Mouse (Mus musculus) MEL (cell line): ENCODE measurements around the gene Adipor2. TPM values are rescaled to one million over a fixed set of nuclear protein-coding genes. Genes with fewer than 3 reads are reported as not detected.

Source experiments
- DNase-seq: peaks from one replicate; pipeline ENCODE4 v3.0.0; 2011; ENCODE audit warnings: low read depth, low spot score
- H3K27ac ChIP-seq: 2 replicates; pipeline ENCODE4 v1.5.1; 2012; ENCODE audit warnings: low read depth, mild to moderate bottlenecking, control low read depth, low read length, moderate library complexity; ENCODE audit not compliant: control insufficient read depth
- H3K27me3 ChIP-seq, 2 experiments: fragments of 150-350 bp in 1 of 2; sonication (generic) in 1 of 2; 2 replicates each; pipeline ENCODE4 v1.6.1; 2012; ENCODE audit warnings: low read length in 2 of 2, mild to moderate bottlenecking in 2 of 2, improper control_type of control experiment in 1 of 2, moderate library complexity in 1 of 2; ENCODE audit not compliant: insufficient read depth in 2 of 2, control insufficient read depth in 1 of 2
- H3K36me3 ChIP-seq, 2 experiments: 2 replicates each; pipeline ENCODE4 v1.6.1; 2012 to 2014; ENCODE audit warnings: low read length in 2 of 2, improper control_type of control experiment in 1 of 2, inconsistent platforms in 1 of 2, mild to moderate bottlenecking in 1 of 2; ENCODE audit not compliant: insufficient read depth in 2 of 2, control insufficient read depth in 1 of 2
- H3K4me1 ChIP-seq, 2 experiments: fragments of 150-350 bp in 1 of 2; sonication (generic) in 1 of 2; 2 replicates each; pipeline ENCODE4 v1.6.1; 2012; ENCODE audit warnings: low read length in 2 of 2, improper control_type of control experiment in 1 of 2, mild to moderate bottlenecking in 1 of 2; ENCODE audit not compliant: insufficient read depth in 2 of 2, control insufficient read depth in 1 of 2
- H3K4me3 ChIP-seq, 2 experiments: fragments of 150-350 bp in 1 of 2; sonication (generic) in 1 of 2; 2 replicates each; pipeline ENCODE4 v1.5.1; 2012; ENCODE audit warnings: low read depth in 2 of 2, low read length in 2 of 2, mild to moderate bottlenecking in 2 of 2, moderate library complexity in 2 of 2, control low read depth in 1 of 2, improper control_type of control experiment in 1 of 2; ENCODE audit not compliant: control insufficient read depth in 1 of 2, insufficient read depth in 1 of 2
- H3K79me2 ChIP-seq: 2 replicates; pipeline ENCODE4 v1.6.1; 2012; ENCODE audit warnings: mild to moderate bottlenecking, low read length, moderate library complexity; ENCODE audit not compliant: control insufficient read depth, poor library complexity, insufficient read depth
- H3K9ac ChIP-seq: 2 replicates; pipeline ENCODE4 v1.6.1; 2012; ENCODE audit warnings: low read depth, mild to moderate bottlenecking, control low read depth, low read length, moderate library complexity; ENCODE audit not compliant: control insufficient read depth, poor library complexity, severe bottlenecking
- H3K9me3 ChIP-seq: fragments of 150-350 bp; sonication (generic); replicated peaks from 2 replicates; pipeline ENCODE4 v1.6.1; 2012; ENCODE audit warnings: mild to moderate bottlenecking, low read length, improper control_type of control experiment, moderate library complexity; ENCODE audit not compliant: insufficient read depth
- CTCF ChIP-seq, 3 experiments: IDR thresholded peaks in 2 of 3; conservative IDR thresholded peaks in 1 of 3; 2 replicates each; pipeline ENCODE4 v1.5.1; 2011 to 2012; ENCODE audit warnings: low read length in 3 of 3, low read depth in 2 of 3, mild to moderate bottlenecking in 2 of 3, improper control_type of control experiment in 1 of 3, inconsistent platforms in 1 of 3, mixed read lengths in 1 of 3, moderate library complexity in 1 of 3; ENCODE audit not compliant: control insufficient read depth in 1 of 3, insufficient read depth in 1 of 3, poor library complexity in 1 of 3, severe bottlenecking in 1 of 3
- GABPA ChIP-seq: IDR thresholded peaks from 2 replicates; pipeline ENCODE4 v1.6.1; 2012; ENCODE audit warnings: low read depth, mild to moderate bottlenecking, inconsistent platforms, low read length, improper control_type of control experiment, moderate library complexity
- GATA1 ChIP-seq: IDR thresholded peaks from 2 replicates; pipeline ENCODE4 v1.6.1; 2011; ENCODE audit warnings: low read depth, low read length, improper control_type of control experiment
- HCFC1 ChIP-seq: IDR thresholded peaks from 2 replicates; pipeline ENCODE4 v1.6.1; 2012; ENCODE audit warnings: low read depth, mild to moderate bottlenecking, inconsistent platforms, low read length, improper control_type of control experiment, moderate library complexity
- JUND ChIP-seq: IDR thresholded peaks from 2 replicates; pipeline ENCODE4 v1.6.1; 2011; ENCODE audit warnings: low read depth, mild to moderate bottlenecking, improper control_type of control experiment, low read length
- KAT2A ChIP-seq: conservative IDR thresholded peaks from 2 replicates; pipeline ENCODE4 v1.6.1; 2012; ENCODE audit warnings: low read depth, low read length, improper control_type of control experiment, inconsistent platforms
- MAFK ChIP-seq: IDR thresholded peaks from 2 replicates; pipeline ENCODE4 v1.6.1; 2011; ENCODE audit warnings: low read depth, mild to moderate bottlenecking, low read length, improper control_type of control experiment, borderline replicate concordance
- MAX ChIP-seq: IDR thresholded peaks from 2 replicates; pipeline ENCODE4 v1.6.1; 2011; ENCODE audit warnings: low read length, improper control_type of control experiment
- MAZ ChIP-seq: IDR thresholded peaks from 2 replicates; pipeline ENCODE4 v1.6.1; 2012; ENCODE audit warnings: low read depth, mild to moderate bottlenecking, inconsistent platforms, low read length, improper control_type of control experiment
- MXI1 ChIP-seq: IDR thresholded peaks from 2 replicates; pipeline ENCODE4 v1.6.1; 2011; ENCODE audit warnings: mild to moderate bottlenecking, low read depth, low read length, improper control_type of control experiment
- MYB ChIP-seq: IDR thresholded peaks from 2 replicates; pipeline ENCODE4 v1.6.1; 2011; ENCODE audit warnings: mild to moderate bottlenecking, low read depth, low read length, improper control_type of control experiment
- NELFE ChIP-seq: IDR thresholded peaks from 2 replicates; pipeline ENCODE4 v1.6.1; 2011; ENCODE audit warnings: low read depth, low read length, improper control_type of control experiment
- NRF1 ChIP-seq: IDR thresholded peaks from 2 replicates; pipeline ENCODE4 v1.6.1; 2014; ENCODE audit warnings: low read depth, mild to moderate bottlenecking, inconsistent platforms, low read length, improper control_type of control experiment, moderate library complexity; ENCODE audit not compliant: poor library complexity, insufficient read depth, severe bottlenecking
- POLR2A ChIP-seq, 2 experiments: IDR thresholded peaks; 2 replicates each; pipeline ENCODE4 v1.6.1; 2011 to 2012; ENCODE audit warnings: low read length in 2 of 2, mild to moderate bottlenecking in 2 of 2, control low read depth in 1 of 2, improper control_type of control experiment in 1 of 2, low read depth in 1 of 2, moderate library complexity in 1 of 2; ENCODE audit not compliant: control insufficient read depth in 1 of 2, insufficient read depth in 1 of 2, poor library complexity in 1 of 2
- POLR2AphosphoS2 ChIP-seq: IDR thresholded peaks from 2 replicates; pipeline ENCODE4 v1.6.1; 2011; ENCODE audit warnings: low read length, improper control_type of control experiment
- RCOR1 ChIP-seq: IDR thresholded peaks from 2 replicates; pipeline ENCODE4 v1.6.1; 2012; ENCODE audit warnings: low read depth, mild to moderate bottlenecking, inconsistent platforms, low read length, improper control_type of control experiment
- SIN3A ChIP-seq: IDR thresholded peaks from 2 replicates; pipeline ENCODE4 v1.6.1; 2012; ENCODE audit warnings: low read length, improper control_type of control experiment, inconsistent platforms
- SMC3 ChIP-seq: IDR thresholded peaks from 2 replicates; pipeline ENCODE4 v1.6.1; 2011; ENCODE audit warnings: low read depth, low read length, improper control_type of control experiment
- USF2 ChIP-seq, 2 experiments: IDR thresholded peaks; 2 replicates each; pipeline ENCODE4 v1.6.1; 2011 to 2012; ENCODE audit warnings: improper control_type of control experiment in 2 of 2, low read length in 2 of 2, borderline replicate concordance in 1 of 2, inconsistent platforms in 1 of 2, low read depth in 1 of 2, mild to moderate bottlenecking in 1 of 2; ENCODE audit not compliant: insufficient read depth in 1 of 2
- ZC3H11A ChIP-seq: IDR thresholded peaks from 2 replicates; pipeline ENCODE4 v1.6.1; 2012; ENCODE audit warnings: low read depth, mild to moderate bottlenecking, inconsistent platforms, low read length, improper control_type of control experiment
- ZKSCAN1 ChIP-seq: IDR thresholded peaks from 2 replicates; pipeline ENCODE4 v1.6.1; 2012; ENCODE audit warnings: low read depth, mild to moderate bottlenecking, inconsistent platforms, low read length, improper control_type of control experiment, moderate library complexity
- ZMIZ1 ChIP-seq: IDR thresholded peaks from 2 replicates; pipeline ENCODE4 v1.6.1; 2012; ENCODE audit warnings: low read depth, mild to moderate bottlenecking, inconsistent platforms, low read length, improper control_type of control experiment, moderate library complexity
- polyA plus RNA-seq, 2 experiments: library from polyadenylated mRNA; stranded (reverse) in 1 of 2; unstranded in 1 of 2; fragments of >175 nt in 1 of 2; fragments of >200 nt in 1 of 2; gene quantifications; 2 replicates each; pipeline versions ENCODE4 v1.2.1 to v1.2.4; 2012; ENCODE audit warnings: low replicate concordance in 2 of 2, low read depth in 1 of 2; ENCODE audit not compliant: insufficient read length in 2 of 2, insufficient read depth in 1 of 2, missing spikeins in 1 of 2
- total RNA-seq: library from RNA; depleted of rRNA; stranded (reverse); fragments of 300-350 nt; gene quantifications from 2 replicates; pipeline ENCODE4 v1.2.3, GENCODE M21; 2012

Adipor2 gene
- total and polyA plus RNA-seq, 3 experiments: 37.6 to 41.3 TPM; not detected in 1

- H3K9me3 ChIP-seq: no peaks in the 10 kb centered on the region
- no peak overlapping the region for H3K9ac ChIP-seq
- H3K27me3 ChIP-seq: peaks cover 0 to 3% of the 10 kb centered on the region in 2 experiments; a peak in 1 of 4 replicates
- DNase-seq: no peak
- H3K4me1 ChIP-seq: no peaks in the 10 kb centered on the region
- TF ChIP-seq MYB (no peak), MXI1 (no peak), NELFE (no peak)
- no peak overlapping the region for H3K27ac ChIP-seq
- H3K36me3 ChIP-seq: no peaks in the 10 kb centered on the region
- H3K79me2 ChIP-seq: no peaks in the 10 kb centered on the region
- H3K4me3 ChIP-seq: no peak overlapping the region
Measured at GRCm38 (mm10) chr6:119329215-119329714, 88.2 kb downstream of the Adipor2 start.

- no peaks in the 10 kb centered on the region for H3K9me3 ChIP-seq
- H3K4me3 ChIP-seq: no peak overlapping the region
- no peaks in the 10 kb centered on the region for H3K79me2 ChIP-seq
- no peak overlapping the region for H3K27ac ChIP-seq
- H3K4me1 ChIP-seq: no peaks in the 10 kb centered on the region
- H3K27me3 ChIP-seq: peaks cover 0 to 5% of the 10 kb centered on the region in 2 experiments; a peak in 1 of 4 replicates
- TF ChIP-seq SMC3: no peak
- no peak for TF ChIP-seq GATA1
- no peak for TF ChIP-seq SIN3A
- no peak for TF ChIP-seq RCOR1
- no peak for TF ChIP-seq GABPA
- TF ChIP-seq JUND: no peak
- TF ChIP-seq ZMIZ1: no peak
- TF ChIP-seq CTCF (IDR thresholded peaks at IDR 0.05 in 2 of 3, conservative IDR thresholded peaks at IDR 0.05 in 1 of 3; ENCODE audit: control insufficient read depth in 1 of 3, insufficient read depth in 1 of 3, low read depth in 2 of 3, low read length in 3 of 3, poor library complexity in 1 of 3, severe bottlenecking in 1 of 3): no peak
- TF ChIP-seq MAX: no peak
- TF ChIP-seq ZKSCAN1: no peak
- no peak for TF ChIP-seq KAT2A
- no peak for TF ChIP-seq MAFK
- no peak for TF ChIP-seq HCFC1
- TF ChIP-seq NRF1: no peak
- TF ChIP-seq USF2 (IDR thresholded peaks at IDR 0.05; ENCODE audit: borderline replicate concordance in 1 of 2, insufficient read depth in 1 of 2, low read depth in 1 of 2, low read length in 2 of 2): no peak
- no peak for TF ChIP-seq MAZ
- TF ChIP-seq POLR2AphosphoS2: no peak
- no peak for TF ChIP-seq ZC3H11A
- TF ChIP-seq POLR2A (IDR thresholded peaks at IDR 0.05; ENCODE audit: control insufficient read depth in 1 of 2, insufficient read depth in 1 of 2, low read depth in 1 of 2, low read length in 2 of 2, poor library complexity in 1 of 2): no peak
- TF ChIP-seq, all 39 proteins: peak for 0
- DNase-seq: no peak
- Histone ChIP-seq H3K36me3 (no peaks in the 10 kb centered on the region), H3K9ac (no peak overlapping the region)
Measured at GRCm38 (mm10) chr6:119328521-119329115, 88.9 kb downstream of the Adipor2 start.
